Mouse (Mus musculus) heart, postnatal 10 days (tissue): ENCODE measurements around the gene Ccdc153. TPM values are rescaled to one million over a fixed set of nuclear protein-coding genes. Genes with fewer than 3 reads are reported as not detected.
A peak's percentile ranks its signal among the peaks of the same experiment; 100 is the strongest.

Experiments
- DNase-seq, 2 experiments: peaks; one replicate each; pipeline ENCODE4 v3.0.0; 2021
- intact Hi-C: fragments of 180-260 bp; cut with DNase I; formaldehyde crosslinking; loops from one replicate; pipeline ENCODE4 v1.15.1; 2025
- total RNA-seq, 2 experiments: library from RNA; stranded (reverse); gene quantifications; 2 replicates each; pipeline ENCODE4 v1.2.3; 2021

Ccdc153 gene
- total RNA-seq: not detected

DNA sequence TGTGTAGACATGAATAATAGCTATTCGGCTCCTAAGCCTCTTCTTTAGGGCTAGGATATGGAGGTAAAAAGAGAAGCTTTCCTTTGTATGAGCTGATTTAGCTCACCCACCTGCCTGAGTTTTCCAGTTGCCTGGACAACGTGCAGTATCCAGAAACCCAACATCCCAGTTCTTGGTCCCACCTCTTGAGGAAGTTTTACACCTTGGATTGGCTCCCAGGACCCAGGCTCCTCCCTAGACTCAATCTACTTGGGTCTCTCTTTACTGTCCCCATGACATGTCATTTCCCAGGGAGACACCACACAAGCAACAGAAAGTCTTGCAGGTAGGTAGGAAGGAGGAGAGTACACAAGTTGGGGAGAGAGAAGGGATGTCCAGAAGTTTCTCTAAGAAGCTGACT is at the start of gene Ccdc153:
Gene Ccdc153 (plus strand): TSS at position 278 of the 400 bp plus-strand sequence.
- intact Hi-C loops: no loop called here
- DNase-seq: no peak

DNA sequence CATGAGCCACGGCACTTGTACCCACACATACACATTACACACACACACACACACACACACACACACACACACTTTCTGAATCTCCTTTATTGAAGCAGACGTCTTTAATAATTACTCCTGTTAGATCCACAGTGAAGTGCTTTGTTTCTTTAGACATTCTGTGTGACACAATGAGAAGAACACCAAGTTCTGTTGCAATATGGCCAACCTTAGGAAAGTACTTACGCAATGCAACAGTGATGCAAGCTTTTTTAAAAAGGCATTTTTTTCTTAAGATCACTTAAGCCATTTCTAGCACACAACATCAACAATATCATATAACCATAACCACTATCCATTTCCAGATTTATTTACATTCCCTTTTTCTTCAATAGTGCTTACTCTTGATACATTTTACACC is 49.3 kb upstream of the Ccdc153 start:
- intact Hi-C loops: no loop called here
- DNase-seq: no peak

DNA sequence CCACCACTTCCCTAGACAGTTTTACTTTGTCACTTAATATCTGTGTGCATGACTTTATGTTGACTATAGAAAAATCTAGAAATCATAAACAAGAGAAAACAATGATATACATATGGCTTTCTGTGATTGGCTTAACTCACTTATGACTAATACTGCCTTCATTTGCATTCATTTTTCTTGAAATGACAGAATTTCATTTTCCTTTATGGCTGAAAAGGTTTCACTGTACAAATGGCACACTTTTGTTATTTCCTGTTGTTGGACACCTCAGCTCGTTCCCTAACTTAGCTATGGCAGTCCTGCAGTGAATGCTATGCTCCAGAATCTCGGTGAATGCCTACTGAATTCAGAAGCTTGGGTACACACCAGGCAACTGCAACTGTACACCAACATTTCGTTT is 48.2 kb upstream of the Ccdc153 start:
- intact Hi-C loops: no loop called here
- no peak for DNase-seq

DNA sequence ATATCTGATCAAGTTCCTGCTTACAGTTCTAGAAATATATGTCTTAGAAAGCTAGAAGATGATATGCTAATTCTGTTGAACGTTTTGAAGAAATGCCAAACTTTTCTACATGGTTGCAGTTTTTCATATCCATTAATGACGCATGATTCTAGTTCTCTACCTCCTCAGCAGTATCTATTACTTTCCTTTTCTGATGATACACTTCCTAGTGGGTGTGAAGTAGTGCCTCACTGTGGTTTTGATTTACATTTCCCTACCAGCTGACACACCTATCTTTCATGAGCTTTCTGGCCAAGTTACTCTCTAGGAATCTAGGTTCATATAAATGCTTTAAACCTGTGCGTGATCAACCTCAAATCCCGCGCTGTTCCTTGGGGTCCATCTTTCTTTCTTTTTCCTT is 47.7 kb upstream of the Ccdc153 start:
- intact Hi-C loops: no loop called here
- DNase-seq: no peak

DNA sequence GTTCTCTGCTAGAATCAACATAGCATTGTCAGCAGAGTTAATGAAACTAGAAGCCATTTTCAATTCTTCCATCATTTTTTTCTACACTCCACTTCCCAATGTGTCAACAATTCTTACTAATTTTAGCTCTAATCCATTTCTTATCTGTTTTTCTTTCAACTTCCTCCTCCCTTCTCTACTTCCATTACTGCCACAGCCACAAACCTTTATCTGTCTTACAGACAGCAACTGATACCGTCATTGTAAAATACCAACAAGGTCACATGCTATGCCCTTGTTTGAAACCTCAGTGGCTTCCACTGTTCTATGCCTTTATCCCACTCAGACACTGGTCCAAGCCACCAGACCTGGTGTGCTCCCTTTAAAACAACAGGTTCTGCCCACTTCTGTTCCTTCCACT is 46.5 kb upstream of the Ccdc153 start:
- DNase-seq: no peak
- intact Hi-C loops: no loop called here

DNA sequence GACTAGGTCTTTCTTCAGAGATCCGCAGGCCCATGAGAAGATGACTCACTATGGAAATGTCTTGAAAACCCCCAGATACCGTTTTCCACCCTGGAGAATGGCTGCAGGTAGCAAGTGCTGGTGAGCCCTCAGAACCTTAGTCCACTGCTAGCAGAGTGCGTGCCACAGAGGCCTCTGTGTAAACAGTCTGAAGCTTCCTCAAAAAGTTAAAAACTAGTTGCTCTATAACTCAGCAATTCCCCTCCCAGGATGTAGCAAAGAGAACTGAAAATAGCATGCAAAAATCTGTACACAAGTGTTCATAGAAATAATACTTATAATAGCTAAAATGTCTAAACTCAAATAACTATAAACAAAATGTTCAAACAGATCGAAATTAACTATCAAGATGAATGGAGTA is 44.1 kb upstream of the Ccdc153 start:
- intact Hi-C loops: no loop called here
- no peak for DNase-seq

DNA sequence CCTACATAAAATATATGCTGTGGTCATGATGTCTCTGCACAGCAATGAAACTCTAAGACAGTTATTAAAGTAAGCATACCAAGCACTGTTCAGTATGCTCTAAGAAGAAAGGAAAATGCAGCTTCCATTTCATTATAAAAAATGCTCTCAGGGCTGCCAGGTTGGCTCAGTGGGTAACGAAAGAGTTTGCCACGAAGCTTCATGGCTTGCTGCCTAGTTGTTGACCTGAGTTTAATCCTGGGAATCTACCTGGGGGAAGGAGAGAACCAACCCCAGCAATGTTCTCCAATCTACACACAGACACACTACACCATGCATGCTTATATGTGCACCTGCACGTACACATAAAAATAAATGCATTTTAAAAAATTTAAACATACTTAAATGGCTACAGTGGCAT is 41.3 kb upstream of the Ccdc153 start:
- intact Hi-C loops: no loop called here

DNA sequence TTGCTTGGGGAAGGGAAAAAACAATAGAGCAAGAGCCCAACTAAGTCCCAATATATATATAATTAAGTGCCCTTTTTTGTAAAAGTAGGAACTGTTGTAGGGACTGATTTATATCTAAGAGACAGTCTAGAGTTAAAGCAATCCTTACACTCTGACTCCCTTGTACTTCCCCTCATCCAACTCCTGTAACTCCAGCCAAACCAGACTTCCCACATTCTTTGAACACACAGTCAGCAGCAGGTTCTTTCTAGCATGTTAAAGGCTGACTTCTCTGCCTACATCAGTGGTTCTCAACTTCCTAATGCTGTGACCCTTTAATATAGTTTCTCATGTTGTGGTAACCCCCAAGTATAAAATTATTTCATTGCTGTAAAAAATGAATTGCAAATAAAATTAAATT is 40.9 kb upstream of the Ccdc153 start:
- intact Hi-C loops: no loop called here
- DNase-seq: no peak

More for the DNA sequence above, 41.3 kb upstream of the Ccdc153 start:
- DNase-seq: no peak

DNA sequence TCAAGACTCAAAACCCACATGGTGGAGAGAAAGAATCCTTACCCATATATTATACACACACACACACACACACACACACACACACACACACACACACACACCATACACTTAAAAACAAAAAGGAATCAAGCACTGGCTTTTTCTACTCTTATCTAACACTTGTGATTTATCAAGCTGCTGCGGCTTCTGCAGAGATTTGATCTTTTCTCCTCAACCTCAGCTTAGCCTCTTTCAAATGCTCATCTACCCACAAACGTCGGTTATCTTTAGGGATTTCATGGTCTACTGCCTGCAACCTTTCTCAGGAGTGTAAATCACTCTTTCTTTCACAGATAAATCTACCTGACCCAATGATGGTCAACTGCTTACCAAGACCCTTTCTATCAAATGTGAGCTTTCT is 40.0 kb upstream of the Ccdc153 start:
- no peak for DNase-seq
- intact Hi-C loops: no loop called here

DNA sequence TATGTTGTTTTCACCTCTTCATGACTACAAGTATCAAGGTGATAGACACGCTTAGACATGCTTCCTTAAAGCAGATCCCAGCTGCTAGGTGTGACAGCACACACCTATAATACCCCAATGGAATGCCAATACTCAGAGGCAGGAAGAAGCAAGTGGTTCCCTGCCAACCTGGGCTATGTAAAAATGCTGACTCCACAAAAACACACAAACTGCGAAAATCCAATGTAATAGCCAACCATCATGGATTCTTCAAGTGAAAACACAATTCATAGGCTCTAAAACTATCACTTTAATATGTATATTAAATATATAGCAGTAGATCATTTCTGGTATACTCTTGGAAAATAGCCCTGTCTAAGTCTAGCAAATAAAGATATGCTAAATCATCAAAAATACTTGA is 32.6 kb upstream of the Ccdc153 start:
- DNase-seq: no peak
- intact Hi-C loops: no loop called here

DNA sequence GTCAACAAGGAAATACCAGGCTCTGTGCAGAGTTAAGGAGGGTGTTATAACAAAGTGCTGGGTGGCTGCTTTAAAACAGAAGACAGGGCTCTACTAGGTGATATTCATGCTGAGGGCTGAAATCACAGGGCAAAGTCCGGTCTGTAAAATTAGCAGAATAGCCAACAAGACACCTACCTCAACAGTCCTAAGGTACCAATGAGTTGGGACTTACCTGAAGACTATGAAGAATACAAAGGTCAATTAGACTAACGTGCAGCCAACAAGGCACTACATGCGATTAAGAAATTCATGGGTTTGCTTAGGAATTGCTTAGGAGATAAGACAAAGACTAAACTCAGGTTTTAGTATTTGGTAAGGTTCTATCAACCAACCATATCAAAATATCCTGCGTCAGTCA is 31.1 kb upstream of the Ccdc153 start:
- intact Hi-C loops: no loop called here
- DNase-seq: no peak

DNA sequence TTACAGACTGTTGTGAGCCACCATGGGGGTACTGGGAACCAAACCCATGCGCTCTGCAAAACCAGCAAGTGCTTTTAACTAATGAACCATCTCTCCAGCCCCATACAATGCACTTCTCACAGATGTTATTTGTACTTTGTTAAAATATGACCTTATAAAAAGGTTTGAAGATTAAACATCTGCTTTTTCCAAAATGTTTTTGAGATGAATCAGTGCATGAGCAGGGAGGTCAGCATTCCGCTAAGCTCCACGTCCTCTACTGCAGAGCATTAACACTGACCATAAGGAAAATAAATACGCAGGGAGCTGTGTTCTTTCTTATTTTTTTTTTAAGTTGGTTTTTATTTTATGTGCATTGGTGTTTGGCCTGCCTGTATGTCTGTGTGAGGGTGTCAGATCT is 28.1 kb upstream of the Ccdc153 start:
- intact Hi-C loops: no loop called here

DNA sequence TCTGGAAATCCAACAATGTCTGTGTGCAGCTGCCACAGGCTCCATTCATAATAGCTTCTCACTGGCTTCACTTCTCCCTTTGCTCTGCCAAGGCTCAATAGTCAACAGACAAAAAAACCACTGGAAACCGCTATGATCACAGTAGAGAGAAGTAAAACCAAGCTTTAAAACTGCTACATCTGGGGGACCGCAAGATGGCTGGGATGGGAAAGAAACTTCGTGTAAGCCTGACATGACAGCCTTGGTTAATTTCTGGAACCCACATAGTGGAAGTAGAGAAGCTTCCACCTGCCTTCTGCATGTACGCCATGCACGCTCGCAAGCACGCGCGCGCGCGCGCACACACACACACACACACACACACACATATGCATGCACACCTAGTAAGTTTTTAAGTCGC is 26.9 kb upstream of the Ccdc153 start:
- intact Hi-C loops: no loop called here
- DNase-seq: no peak

More for the DNA sequence above, 28.1 kb upstream of the Ccdc153 start:
- no peak for DNase-seq

DNA sequence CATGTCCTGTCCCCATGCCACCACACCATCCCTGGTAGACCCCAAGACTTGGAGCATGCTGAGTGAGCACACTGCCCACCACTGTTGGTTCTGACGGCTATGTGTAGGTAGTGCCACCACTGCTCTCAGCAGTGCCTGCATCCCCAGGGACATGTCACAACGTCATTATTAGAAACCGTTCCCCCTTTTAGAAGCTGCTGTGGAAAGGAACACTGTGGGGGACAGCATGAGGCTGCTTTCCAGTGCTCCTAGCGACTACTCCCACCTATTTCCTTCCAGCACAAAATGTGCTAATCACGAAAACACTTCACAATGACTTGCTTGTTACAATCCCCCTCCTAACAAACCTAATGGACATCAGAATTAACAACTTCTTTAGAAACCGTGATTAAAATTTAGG is 14.5 kb upstream of the Ccdc153 start:
- DNase-seq: no peak
- intact Hi-C loops: no loop called here

DNA sequence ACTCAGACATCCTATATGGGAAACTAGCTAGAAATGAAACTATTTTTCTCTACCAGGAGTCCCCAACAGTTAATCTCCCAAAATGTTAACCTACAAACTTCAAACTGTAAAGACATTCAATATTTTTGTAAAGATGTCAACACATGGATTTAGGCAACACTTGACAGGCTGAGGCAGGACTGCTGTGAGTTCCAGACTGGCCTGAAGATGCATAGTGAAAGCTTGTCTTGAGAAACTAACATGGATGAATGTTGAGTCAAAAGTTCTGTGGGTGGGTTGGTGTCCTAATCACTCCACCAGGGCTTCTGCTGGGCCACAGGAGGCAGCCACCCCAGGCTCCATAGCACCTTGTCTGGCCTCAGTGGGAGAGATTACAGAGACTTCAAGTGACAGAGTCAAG is 8.9 kb upstream of the Ccdc153 start:
- intact Hi-C loops: loop anchor here (2.0 to 10.0 kb wide), 2 partner anchors 59 to 247 kb away; no protein-coding TSS in a partner anchor
- no peak for DNase-seq

DNA sequence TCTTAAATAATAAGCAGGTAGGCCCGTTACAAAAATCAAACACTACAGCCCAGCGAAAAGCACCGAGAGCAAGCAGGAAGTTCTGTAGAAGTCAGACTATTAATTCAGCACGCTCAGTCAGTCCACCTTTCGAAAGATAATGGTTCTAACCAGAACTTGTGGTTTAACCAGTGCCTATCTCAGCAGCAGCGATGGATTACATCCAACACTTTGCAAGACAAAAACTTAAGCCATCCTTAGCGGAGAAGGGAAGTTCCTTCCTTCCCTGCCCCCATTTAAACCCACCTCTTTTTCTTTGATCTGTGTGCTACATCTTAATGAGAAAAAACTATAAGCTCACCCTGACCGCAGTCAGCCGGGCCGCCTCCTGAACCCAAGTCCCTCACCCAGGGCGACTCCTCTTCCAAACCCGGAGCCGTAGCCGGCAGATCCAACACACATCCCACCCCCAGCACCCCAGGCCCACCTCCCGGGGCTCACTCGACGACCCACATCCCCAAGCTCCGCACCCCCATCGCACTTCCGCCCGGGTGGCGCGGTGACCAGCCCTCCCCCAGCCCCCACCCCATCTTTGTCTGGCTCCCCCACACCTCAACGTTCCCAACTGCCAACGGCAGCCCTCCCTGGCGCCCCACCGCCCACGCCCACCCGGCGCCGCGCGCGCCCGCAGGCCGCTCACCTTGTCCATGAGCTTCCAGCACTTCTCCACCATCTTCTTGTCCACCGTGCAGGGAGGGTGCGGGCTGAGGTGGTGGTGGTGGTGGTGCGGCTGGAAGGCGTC is 7.3 kb upstream of the Ccdc153 start:
- DNase-seq: peak in 1 of 2 experiments; percentile 53
- intact Hi-C loops: loop anchor here (1.0 to 10.0 kb wide), 3 partner anchors 60 to 248 kb away; no protein-coding TSS in a partner anchor

DNA sequence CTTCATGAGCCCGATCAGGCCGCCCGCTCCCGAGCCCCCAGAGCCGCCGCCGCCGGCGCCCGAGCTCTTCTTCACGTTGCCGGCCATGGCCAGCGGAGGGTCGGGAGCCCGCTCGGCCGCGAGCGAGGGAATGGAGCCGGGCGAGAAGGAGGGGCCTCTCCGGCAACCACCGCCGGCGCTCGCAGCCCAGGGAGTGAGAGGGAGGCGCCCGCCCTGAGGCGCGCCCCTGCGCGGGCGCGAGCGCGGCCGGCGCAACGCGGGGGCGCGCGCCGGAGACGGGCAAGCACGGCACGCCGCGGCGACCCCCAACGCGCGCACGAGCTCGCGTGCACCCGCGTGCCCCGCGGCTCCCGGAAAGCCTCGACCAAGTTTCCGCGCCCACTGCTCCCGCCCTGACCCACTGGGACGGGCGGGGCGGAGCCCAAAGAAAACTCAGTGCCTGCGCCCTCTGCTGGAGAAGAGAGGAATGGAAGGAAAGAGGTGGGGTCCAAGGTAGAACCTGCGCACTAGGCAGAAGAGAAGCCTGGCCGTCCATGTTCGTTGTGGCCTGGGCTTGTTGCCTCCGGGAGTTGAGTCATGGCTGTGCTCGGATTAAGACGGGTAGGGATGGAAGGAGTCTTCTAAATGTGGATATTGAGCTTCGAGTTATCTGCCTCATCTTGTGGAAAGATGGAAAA is 6.5 kb upstream of the Ccdc153 start, which contains the start of gene Cbl:
Gene Cbl (minus strand): TSS at position 248 of the 677 bp plus-strand sequence.
- intact Hi-C loops: loop anchor here (1.0 to 10.0 kb wide), 3 partner anchors 61 to 249 kb away; no protein-coding TSS in a partner anchor
- peak; percentile 100 for DNase-seq

DNA sequence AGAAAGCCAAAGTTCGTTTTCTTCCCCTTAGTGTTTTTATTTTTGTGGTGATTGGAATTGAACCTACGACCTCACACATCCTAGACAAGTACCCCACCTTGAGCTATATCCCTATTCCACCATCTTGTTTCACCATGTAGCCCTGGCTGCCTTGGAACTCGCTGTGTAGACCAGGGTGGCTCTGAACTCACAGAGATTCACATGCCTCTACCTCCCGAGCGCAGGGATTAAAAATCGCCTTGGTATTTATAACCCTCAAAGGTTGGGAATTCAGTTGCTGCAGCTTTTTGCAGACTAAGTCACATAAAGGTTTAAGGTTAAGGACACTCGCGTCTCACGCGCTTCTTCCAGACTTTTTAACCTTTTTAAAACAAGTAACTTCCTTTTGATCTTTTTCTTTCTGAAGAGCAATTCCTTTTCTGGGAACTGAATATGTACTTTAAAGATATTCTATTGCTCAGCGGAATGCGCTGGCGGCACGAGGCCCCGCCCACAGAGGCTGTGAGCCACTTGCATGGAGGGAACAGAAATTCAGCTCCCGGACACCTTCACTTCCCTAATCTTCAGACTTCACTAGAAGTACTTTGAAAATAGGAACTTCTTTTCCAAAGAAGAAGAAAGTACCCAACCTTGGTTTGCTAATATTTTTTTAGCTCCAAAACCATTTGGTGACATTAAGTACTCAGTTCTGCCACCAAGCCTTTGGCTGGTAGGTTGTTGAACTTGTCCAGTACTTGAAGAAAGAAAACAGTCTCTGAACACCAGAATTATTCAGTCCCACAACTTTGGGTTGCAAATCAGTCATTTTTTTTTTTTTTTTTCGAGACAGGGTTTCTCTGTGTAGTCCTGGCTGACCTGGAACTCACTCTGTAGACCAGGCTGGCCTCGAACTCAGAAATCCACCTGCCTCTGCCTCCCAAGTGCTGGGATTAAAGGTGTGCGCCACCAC is 5.7 kb upstream of the Ccdc153 start:
- intact Hi-C loops: loop anchor here (10.0 kb wide), 1 partner anchor 250 kb away; no protein-coding TSS in a partner anchor
- peak; percentile 61 for DNase-seq

DNA sequence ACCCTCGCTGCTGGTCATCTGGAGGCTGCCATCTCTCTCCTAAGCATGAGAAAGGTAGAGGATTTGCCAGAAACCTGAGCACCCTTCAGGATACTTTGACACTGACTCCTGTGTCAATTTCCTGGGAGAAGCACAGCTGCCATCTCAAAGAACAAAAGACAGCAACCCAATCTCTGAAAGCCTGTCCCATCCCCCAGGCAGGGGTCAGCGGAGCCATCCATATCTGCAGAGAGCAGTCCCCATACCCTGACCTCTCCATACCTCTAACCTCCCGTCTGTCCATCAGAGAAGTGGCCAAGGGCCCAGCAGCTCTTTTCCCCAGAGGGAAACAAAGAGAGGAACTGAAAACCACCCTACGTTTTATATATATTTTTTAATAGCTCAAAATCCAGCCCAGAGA is 3.9 kb upstream of the Ccdc153 start:
- DNase-seq: no peak
- intact Hi-C loops: loop anchor here (10.0 kb wide), 1 partner anchor 252 kb away; no protein-coding TSS in a partner anchor

DNA sequence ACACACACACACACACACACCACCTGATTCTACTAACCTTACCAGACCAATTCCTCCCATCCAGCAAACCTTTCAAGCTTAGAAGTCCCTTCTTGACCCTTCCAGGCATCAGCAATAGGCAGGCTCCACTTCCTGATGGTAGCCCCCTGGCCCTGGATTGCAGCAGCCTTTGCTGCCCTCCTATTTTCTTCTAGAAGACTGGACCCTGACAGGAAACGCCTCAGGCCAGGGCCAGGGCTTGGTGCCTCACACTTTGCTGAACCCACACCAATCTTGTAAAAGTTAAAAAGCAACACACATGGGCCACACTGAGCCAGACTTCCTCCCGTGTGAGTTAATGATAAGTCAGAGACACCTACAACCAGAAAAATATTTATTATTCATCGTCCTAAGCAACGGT is 3.3 kb upstream of the Ccdc153 start:
- intact Hi-C loops: loop anchor here (10.0 kb wide), 1 partner anchor 252 kb away; no protein-coding TSS in a partner anchor
- DNase-seq: no peak
